Mouse (Mus musculus): ENCODE data around the gene March9.

The March9 gene

DNA sequence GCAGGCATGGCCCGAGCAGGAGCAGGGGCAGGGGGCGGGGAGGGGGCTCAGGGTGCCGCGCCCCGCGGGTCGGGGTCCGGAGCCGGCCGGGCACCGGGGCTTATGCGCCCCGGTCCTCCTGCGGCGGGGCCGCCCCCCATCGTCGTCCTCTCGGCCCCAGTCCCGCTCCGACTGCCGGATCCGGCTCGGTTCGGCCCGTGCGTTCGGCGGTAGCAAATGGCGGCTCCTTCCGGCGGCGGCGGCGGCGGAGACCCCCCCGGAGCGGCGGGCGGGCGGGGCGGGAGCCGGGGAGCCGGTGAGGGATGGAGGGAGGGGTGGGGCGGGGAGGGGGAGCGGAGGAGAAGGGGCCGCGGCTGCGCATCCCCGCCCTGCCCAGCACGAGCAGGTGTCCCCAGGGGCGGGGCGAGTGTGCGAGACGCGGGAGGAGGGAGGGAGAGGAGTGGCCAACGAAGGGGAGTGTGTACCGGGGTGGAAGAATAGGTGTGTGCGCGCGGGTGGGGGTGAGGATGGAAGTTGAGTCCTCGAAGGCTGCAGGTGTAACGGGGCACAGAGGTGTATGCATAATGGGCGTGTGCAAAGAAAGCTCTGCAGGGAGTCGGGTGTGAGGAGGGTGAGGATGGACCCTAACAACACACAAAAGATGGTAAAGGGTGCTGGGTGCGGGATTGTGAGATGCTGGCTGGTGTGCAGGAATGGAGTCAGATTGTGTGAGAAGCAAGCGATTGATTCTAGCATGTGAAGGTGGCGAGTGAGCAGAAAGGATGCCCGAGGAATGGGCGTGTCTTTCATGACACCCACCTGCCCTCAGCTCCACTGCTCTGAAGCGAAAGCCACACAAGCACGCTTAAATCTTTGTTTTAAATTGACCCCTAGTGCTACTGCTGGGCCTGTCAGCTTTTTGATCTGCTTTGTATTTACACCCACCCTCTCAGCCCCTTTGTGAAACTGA is at the start of gene March9:
March9 (minus strand) TSS at position 217 of the 949 bp plus-strand sequence.
- DNase-seq (ENCODE audit: low read depth, low spot score) = no peak

DNA sequence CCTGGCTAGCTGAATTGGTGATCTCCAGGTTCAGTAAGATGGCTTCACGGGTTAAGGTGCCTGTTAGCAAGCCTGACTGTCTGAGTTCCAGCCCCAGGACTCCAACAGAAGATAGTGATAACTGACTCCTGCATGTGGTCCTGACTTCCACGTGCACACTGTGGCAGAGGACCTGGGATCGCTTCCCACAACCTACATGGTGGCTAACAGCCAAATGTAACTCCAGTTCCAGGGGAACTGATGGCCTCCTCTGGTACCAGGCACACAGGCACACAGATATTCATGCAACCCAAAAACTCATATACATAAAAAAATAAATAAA is 48.2 kb upstream of the March9 start:
- DNase-seq (ENCODE audit: low read depth, low spot score) = no peak

DNA sequence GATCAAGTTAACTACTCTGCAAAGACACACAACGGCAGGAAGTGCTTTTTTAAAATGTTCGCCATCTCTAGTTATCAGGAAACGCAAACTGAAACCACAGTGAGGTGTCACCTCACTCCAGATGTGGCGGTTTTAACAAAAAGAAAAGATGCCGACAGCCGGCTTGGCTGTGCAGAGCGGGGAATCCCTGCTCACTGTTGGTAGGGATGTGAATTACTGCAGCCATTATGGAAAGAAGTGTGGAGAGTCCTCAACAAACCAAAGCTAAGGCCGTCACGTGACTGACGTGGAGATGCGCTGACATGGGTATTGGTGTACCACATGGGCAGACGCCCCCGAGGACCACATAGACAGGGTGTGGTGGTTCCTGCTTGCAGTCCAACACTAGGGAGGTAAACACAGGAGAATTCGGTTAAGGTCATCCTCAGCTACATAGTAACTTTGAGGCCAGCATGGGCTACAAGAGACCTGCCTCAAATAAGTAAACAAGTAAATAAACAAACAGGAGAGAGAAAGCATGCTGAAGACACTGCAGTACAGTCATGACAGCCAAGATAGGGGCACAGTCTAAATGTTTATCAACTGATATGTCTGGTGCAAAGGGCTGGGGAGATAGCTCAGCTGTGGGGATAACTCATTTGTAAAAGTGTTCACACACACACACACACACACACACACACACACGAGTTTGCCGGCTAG is 47.7 kb upstream of the March9 start:
- DNase-seq (ENCODE audit: low read depth, low spot score) = no peak

DNA sequence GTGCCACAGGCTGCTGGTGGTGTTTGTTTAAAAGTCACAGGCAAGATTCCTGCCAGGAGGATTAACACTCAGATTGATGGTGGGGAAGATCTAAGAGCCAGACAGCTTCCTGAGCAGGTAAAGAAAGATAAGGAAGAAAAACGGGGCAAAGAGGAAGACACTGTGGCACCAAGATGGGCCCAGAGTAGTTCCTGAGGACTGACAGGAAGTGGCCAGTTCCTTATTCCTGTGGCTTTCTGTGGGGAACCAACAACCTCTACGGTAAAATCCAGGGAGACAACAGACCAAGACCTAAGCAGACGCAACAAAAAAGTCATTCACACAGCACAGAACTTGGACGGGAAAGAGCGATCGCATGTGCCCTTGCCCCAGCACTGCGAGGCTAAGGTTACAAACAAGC is 43.6 kb upstream of the March9 start:
- DNase-seq (ENCODE audit: low read depth, low spot score) = no peak

DNA sequence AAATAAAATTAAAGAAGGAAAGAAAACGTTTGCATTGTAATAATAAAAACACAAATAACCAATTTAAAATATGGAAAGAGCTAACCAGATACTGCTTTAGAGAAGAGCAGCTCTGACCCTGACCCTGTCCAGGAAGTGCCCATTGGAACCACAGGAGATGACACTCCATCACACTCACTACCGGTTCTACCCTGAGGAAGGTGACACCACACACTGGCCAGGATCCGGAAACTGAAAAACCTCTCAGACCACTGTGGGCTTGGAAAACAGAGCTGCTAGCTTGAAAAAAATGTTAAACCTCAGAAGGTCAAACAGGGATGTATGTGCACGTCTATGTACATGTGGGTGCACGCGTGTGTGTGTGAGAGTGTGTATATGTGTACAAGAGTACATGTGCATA is 41.2 kb upstream of the March9 start:
- DNase-seq (ENCODE audit: low read depth, low spot score) = no peak

DNA sequence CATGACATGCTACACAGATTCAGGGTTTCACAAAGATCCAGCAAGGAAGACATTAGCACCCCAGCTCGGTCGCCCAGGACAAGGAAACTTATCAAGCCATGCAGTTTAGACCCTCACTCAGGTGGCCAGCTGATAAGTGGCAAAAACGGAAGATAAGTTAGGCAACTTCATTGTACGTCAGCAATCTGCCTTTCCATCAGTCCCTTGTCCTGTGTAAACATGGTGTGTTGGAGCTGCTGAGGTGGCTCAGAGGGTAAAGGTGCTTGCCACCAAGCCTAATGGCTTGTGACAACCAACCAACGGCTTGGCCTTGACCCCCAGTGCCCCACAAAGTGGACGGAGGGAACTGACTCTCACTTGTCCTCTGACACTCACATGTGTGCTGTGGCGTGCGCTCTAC is 40.4 kb upstream of the March9 start:
- DNase-seq (ENCODE audit: low read depth, low spot score) = no peak

DNA sequence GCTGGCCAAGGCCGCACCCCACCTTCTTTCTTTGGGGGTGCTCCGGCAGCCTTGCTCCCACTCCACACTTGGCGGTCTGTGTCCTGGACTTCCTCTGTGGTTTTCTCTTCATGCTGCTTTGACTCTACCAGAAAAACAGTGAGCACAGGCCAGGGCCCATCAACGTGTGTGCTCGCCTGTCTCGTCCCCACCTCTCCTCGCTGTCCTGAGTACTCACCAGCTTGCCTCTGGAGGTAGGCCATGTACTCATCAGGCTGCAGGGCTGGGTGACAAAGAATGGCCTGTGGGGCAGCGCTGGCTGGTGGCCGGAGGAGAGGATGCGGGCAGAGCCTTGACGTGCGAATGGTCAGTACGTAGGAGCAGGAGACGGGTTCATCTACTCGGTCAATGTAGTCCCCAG is 39.9 kb upstream of the March9 start:
- DNase-seq (ENCODE audit: low read depth, low spot score) = no peak

DNA sequence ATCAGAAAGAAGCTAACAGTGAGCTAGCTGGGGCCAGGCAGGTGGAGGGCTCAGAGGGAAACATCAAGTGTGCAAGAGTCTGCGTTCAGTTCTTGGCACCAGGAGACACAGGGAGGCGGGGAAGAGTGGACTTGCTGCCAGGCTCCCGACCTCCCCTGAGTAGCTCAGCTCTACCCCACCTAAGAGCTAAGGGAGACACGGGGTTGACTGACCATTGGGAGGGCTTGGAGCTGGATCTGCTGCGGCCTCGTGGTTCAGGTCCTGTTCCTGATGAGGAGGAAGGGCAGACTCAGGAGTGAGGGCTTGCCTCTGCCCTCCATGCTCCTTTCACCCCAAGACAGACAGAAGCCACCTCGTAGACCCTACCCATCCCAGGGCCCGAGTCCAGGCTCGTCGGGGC is 39.2 kb upstream of the March9 start:
- DNase-seq (ENCODE audit: low read depth, low spot score) = no peak

DNA sequence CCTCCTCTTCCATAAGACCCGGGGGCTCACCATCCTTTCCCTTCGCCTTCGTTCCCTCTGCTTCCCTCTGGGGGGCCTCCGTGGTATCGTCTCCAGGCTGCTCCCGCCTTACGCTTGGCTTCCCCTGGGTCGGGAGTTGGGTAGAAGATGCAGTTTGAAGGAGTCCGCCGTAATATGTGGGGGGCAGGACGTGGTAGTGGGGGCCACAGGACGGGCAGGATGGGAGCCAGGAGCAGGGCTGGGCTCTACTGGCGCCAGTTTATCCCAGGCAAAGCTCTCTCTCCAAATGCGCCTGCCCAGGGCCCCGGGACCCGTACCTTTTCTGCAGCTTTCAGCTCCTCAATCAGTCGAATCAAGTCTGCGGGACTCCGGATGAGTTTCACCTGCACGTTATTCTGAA is 38.5 kb upstream of the March9 start:
- DNase-seq (ENCODE audit: low read depth, low spot score) = no peak

DNA sequence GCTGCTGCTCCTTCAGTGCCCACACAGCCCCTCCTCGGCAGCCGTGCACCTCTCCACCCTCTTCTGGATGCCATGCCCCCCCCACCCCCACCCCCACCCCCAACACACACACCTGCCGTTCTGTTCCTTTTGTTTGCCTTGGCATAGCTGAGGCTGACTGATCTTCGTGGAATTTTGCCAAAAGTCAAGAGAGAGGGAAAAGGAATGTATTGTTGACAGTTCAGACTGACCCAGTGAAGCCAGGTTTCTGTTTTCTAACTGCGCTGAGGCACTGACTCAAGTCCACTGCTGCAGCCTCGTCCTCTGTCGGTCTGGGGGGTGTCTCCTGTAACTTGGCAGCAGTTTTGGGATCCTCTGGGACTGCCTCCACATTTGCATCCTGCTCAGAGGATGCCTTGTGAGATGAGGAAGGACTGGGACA is 34.4 kb upstream of the March9 start:
- no peak for DNase-seq (ENCODE audit: low read depth, low spot score)

DNA sequence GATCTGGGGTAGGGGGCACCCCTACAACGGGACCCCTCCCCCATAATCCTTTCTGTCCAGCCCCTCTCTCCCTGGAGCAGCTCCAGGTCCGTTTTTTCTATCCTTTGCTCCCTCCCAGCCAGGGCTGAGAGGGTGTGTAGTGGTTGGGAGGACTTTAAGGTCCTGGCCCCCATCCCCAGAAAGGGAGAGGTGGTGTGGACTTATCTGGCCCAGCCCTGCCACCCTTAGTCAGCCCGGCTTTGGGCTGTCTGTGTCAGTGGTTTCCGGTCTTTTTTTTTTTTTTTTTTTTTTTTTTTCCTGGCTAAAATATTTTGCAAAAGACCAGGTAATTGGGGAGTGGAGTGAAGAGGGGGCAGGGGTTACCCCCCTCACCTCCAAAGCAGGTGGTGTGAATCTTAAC is 32.8 kb upstream of the March9 start:
- DNase-seq (ENCODE audit: low read depth, low spot score) = no peak

DNA sequence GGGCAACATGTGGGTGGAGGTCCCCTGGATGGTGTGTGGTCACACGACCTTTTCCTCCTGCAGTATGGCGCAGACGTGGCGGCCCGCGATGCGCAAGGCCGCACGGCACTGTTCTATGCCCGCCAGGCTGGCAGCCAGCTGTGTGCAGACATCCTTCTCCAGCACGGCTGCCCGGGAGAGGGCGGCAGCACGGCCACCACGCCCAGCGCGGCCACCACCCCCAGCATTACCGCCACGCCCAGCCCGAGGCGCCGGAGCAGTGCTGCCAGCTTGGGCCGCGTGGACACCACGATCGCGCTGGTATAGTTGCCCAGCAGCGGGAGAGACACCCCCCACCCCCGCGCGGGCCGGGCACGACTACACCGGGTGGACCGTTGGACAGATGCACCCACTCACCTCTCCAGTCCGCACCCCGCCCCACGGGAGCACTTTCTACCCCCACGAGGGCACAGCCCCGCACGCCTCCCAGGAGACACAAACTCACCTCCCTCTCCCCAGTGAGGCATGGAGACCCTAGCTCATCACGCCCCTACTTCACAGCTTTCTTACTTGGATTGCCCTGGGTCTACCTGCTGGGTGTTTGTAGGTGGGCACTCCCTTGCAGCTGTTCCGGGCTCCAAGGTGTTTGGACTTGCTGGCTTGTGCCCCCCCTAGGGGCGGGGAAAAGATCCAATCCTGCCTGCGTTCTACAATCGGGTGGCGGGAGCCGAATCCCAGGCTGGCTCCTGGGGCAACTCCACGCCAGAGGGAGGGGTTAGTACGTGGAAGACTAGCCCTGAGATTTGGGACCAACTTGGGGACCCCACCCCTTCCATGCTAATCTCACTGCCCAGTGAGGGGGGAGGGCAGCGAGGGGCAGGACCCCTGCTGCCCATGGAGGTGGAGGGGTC is 31.8 kb upstream of the March9 start:
- no peak for DNase-seq (ENCODE audit: low read depth, low spot score)

DNA sequence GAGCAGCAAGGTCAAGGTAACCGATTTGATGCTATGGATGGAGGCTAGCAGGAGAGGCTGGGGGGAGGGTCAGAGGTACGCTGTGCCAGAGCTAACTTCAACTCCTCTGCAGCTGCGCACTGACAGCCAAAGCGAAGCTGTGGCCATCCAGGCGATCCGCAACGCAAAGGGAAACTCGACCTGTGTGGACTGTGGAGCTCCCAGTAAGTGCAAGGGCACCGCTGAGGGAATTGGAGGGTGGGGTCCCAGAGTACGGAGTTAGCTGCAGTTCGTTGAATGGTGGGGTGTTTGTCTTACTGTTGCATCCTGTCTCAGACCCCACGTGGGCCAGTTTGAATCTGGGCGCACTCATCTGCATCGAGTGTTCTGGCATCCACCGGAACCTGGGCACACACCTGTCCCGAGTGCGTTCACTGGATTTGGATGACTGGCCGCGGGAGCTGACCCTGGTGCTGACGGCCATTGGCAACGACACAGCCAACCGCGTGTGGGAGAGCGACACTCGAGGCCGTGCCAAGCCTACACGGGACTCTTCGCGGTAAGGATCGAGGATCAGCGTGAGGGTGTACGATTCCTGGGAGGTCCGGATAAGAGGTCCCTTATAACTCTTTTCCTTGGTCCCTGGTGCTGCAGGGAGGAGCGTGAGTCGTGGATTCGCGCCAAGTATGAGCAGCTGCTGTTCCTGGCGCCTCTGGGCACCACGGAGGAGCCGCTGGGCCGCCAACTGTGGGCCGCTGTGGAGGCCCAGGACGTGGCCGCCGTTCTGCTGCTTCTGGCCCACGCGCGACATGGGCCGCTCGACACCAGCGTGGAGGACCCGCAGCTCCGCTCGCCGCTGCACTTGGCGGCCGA is 30.8 kb upstream of the March9 start:
- no peak for DNase-seq (ENCODE audit: low read depth, low spot score)

DNA sequence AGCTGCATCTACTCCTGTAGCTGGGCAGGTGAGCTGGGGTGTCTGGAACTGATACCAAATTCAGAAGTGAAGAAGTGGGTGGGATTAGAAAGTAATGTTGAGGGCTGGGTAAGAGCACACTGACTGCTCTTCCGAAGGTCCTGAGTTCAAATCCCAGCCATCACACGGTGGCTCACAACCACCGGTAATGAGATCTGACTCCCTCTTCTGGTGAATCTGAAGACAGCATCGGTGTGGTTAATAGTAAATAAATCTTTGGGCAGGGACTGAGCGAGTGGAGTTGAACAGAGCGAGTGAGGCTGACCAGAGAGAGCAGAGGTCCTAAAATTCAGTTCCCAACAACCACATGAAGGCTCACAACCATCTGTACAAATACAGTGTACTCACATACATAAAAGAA is 25.6 kb upstream of the March9 start:
- DNase-seq (ENCODE audit: low read depth, low spot score) = no peak

DNA sequence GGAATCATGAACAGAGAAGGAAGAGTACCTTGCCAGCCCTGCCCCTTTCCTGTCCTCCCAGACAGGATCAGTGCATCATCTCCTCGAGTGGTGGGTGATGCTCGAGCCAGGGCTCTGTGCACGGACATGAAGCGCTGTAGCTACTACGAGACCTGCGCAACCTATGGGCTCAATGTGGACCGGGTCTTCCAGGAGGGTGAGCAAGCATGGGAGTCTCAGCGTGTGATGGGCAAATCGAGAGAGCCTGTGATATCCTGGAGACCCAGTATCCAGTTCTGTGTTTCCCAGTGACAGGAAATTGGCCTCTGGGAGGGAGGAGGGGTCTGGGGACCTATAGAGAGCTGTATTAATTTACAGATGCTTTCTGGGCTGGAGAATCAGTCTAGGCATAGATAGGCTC is 25.1 kb upstream of the March9 start:
- DNase-seq (ENCODE audit: low read depth, low spot score) = no peak

DNA sequence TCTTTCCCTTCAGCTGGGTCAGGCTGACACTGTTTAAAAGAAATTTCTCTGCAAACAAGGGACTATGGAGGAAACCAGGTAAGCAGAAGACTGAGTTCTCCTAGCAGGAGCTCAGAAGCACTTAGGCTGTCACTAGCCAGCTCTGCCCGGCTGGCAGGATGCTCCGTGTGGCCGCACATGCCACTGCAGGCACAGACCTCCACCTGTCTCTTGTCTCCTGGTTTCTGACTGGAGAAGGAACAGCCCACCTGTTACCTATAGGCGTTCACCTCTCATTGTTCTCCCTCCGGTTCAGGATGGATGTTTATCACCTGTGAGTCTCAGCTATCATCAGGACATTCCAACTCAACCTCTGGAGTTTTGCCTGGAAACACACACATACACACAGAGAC is 23.9 kb upstream of the March9 start:
- no peak for DNase-seq (ENCODE audit: low read depth, low spot score)

DNA sequence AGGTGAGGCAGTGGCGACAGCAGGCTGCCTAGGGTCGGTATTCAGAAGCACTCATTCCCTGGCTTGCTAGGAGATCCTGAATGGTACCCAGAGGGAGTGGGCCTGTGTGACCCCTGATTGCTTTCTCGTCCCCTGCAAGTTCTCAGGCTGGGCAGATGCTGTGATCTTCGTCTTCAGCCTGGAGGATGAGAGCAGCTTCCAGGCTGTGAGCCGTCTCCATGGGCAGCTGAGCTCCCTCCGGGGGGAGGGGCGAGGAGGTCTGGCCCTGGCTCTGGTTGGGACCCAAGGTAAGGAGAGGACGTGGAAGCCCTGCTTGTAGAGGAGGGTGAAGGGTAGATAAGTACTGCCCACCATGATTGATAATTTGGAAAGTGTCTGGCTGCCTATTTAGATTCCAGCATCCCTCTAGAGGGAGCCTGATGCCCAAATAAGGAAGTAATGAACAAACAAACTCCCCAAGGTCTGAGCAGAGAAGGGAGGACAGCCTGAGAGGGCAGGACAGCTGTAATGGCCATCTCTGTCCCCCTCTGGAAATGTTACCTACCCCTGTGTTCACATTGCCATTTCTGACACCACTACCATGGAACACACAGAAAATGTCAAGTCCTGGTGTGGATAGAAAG is 23.4 kb upstream of the March9 start:
- DNase-seq (ENCODE audit: low read depth, low spot score) = no peak

DNA sequence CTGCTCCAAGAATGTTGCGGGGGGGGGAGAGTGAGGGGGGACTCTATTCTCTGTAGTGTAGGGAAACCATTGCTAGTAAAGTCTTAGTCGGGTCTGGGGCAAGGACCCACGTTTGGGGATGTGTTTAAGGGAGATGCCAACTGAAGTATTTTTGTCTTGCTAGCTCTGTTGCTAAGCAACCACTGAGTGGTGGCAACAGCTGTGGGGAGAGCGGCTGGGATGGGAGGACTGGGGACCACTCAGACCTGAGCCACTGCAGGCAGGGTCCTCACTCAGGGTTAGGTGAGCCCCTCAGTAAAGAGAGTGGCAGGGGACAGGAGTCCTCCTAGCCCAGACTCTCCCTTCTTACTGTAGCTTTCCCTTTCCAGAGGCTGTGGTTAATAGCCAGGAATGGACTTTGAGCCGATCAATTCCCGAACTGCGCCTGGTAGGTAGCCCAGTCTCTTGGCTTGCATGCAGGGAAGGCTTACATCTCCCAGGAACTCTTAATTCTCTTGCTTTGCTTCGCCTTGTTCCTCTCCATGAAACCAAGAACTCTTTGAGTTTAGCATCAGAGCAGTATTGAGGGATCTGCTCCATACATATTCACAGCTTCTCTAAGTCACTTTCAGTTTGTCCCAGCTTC is 22.1 kb upstream of the March9 start:
- no peak for DNase-seq (ENCODE audit: low read depth, low spot score)

DNA sequence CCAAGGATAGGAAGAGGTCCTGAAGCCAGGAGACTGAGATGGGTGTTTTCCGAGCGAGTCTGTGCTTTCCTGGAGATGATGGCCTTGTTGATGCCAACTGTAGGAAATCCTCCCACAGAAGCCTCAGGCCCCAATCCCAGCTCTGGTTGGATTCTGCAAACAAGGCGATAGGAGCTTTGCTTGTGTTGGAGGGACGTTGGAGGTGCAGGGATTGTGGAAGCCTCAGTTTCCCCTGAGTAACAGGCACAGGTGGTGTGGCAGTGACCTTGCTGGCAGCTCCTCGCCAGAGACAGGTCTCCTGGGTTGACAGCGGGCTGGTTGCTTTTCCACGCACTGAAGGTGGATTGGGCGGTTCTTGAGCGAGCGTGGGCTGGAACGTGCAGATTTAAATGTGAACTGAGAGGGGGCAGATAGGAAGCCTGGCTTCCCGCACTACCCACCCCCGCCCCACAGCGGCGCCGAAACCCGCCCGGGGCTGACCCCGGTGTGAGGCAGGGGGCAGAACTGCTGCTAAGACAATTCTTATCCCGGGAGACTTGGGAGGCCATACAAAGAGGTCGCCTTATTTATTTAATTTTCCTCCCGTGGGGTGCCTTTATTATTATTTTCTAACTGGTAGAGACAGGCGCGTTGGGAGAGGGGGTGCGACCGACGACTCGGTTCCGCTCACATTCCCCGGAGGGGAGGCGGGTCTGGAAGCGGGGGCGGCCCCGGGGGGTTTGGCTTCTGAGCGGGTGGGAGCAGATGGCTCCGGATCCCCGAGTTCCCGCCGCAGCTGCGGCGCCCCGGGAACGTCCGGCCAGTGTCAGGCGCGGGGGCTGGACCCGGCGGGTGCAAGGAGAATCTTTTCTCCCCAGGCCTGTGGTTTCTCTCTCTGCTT is 21.2 kb upstream of the March9 start:
- DNase-seq (ENCODE audit: low read depth, low spot score) = no peak
